Mouse (Mus musculus) E14TG2a.4 (cell line): ENCODE results near the gene Plekha7.

Experiments used
- CTCF ChIP-seq: conservative IDR thresholded peaks from 2 replicates; pipeline ENCODE4 v1.5.1; 2014; ENCODE audit warnings: low read length
- NANOG ChIP-seq: IDR thresholded peaks from 2 replicates; pipeline ENCODE4 v1.6.1; 2014; ENCODE audit warnings: borderline replicate concordance, low read length, mixed read lengths
- POU5F1 ChIP-seq: IDR thresholded peaks from 2 replicates; pipeline ENCODE4 v1.6.1; 2014; ENCODE audit warnings: low read length, borderline replicate concordance

DNA sequence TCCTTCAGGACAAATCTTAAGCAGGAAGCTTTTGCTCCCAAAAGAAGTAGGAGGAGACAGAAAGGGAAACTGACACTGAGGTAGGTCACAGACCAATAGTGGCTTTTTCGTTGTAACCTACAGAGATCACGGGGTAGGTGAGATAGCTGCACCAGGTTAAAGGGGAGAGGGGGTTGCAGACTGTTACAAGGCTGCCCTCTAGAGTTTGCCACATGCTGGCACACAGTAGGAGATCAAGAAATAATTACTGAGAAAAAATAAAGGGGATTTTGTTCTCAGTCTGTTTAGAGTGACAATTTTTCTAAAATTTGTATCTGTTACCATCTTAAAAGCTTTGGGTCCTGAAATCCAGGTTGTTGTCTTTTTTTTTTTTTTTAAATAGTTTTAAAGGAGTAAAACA lies 109.3 kb downstream of the Plekha7 start:
- TF ChIP-seq CTCF (no peak; the same call in 1 of the 2 replicates), POU5F1 (no peak), NANOG (no peak)
